Comparison of ENCODE assay signal across 31 mouse cellular contexts in the genomic region with DNA sequence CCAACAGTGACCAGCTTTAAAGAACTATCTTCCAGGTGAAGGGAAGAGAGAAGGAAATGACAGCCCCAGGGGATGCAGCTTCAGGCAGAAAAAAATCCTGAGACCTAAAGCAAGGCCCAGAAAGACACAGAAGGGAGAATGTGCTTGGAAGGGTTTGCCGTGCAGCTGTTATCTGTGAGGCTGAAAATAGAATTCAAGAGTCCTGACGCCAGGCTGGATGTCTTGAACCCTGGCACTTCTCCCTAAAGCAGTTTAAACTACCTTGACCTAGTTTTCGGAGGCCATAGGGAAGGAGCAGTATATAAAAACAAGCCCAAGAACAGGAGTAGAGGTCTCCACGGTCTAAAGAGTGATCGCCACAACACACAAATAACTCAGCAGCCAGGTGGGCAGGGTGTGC. TPM values are rescaled to one million over a fixed set of nuclear protein-coding genes. Genes with fewer than 3 reads are reported as not detected.
DNase-seq lines count a peak whose midpoint lies in the region; ATAC-seq and TF ChIP-seq lines count a peak whose summit lies in the region.
"Had no signal": no experiment of that assay in that cellular context is flagged by ENCODE, and none has a peak within 500 bp of the region (broad histone marks: within the 10 kb centered on the region; RNA-seq: fewer than 3 reads in every experiment).

No protein-coding gene starts in this region.

- no peaks in the 10 kb centered on the region for H3K9me3 ChIP-seq in embryonic facial prominence, embryonic 14.5 days (ENCODE audit: control insufficient read depth, low read length)
- no peaks in the 10 kb centered on the region for H3K9me3 ChIP-seq in embryonic facial prominence, embryonic 10.5 days
- H3K9me3 ChIP-seq in heart, embryonic 16.5 days (replicated peaks; ENCODE audit: control insufficient read depth, low read length): no peaks in the 10 kb centered on the region
- H3K9me3 ChIP-seq: embryonic facial prominence, embryonic 15.5 days; forebrain, embryonic 12.5 days; hindbrain, embryonic 12.5 days; intestine, embryonic 15.5 days; limb, embryonic 12.5 days; liver, embryonic 15.5 days; stomach, embryonic 15.5 days had no signal

- H3K4me3 ChIP-seq in embryonic facial prominence, embryonic 14.5 days (ENCODE audit: low read depth, low read length): no peak overlapping the region
- no peak overlapping the region for H3K4me3 ChIP-seq in embryonic facial prominence, embryonic 10.5 days
- no peak overlapping the region for H3K4me3 ChIP-seq in heart, adult 2 months
- H3K4me3 ChIP-seq in layer of hippocampus, adult 2 months: no peak overlapping the region
- H3K4me3 ChIP-seq in heart, embryonic 16.5 days (ENCODE audit: low read length): no peak overlapping the region
- H3K4me3 ChIP-seq: embryonic facial prominence, embryonic 15.5 days; forebrain, embryonic 12.5 days; hindbrain, embryonic 12.5 days; intestine, embryonic 15.5 days; limb, embryonic 12.5 days; liver, embryonic 15.5 days; stomach, embryonic 15.5 days had no signal

- no peak for TF ChIP-seq POLR2A in heart, adult 2 months (IDR thresholded peaks at IDR 0.05; ENCODE audit: insufficient read depth, low read depth, low read length)

- peaks cover 5% of the 10 kb centered on the region; the same call in 1 of the 2 replicates for H3K4me1 ChIP-seq in embryonic facial prominence, embryonic 14.5 days (ENCODE audit: control insufficient read depth, insufficient read depth, low read length)
- peaks cover 15% of the 10 kb centered on the region for H3K4me1 ChIP-seq in embryonic facial prominence, embryonic 10.5 days
- peaks cover 5% of the 10 kb centered on the region for H3K4me1 ChIP-seq in heart, adult 2 months (ENCODE audit: control insufficient read depth, insufficient read depth, low read length)
- H3K4me1 ChIP-seq in heart, embryonic 16.5 days (ENCODE audit: control insufficient read depth, insufficient read depth, low read length): peaks cover 36% of the 10 kb centered on the region
- H3K4me1 ChIP-seq: stomach, embryonic 15.5 days had no signal

- DNase-seq in embryonic facial prominence, embryonic 14.5 days (ENCODE audit: low spot score): peak; percentile 7
- DNase-seq in embryonic facial prominence, embryonic 10.5 days (ENCODE audit: low spot score): no peak
- DNase-seq in heart, adult 2 months: peak in 1 of 2 experiments; percentile 25
- DNase-seq in heart, adult 11 months: no peak
- no peak for DNase-seq in layer of hippocampus, adult 2 months (ENCODE audit: low spot score in 2 of 2)
- no peak for DNase-seq in layer of hippocampus, postnatal 25 days (ENCODE audit: extremely low spot score in 1 of 2, low spot score in 1 of 2)
- no peak for DNase-seq in kidney, adult 8-10 months
- DNase-seq: adrenal gland, adult 2 months; adrenal gland, postnatal 36 days; cerebellum, adult 18-20 months; cerebellum, postnatal 10 days; forebrain, postnatal 0 days; kidney, adult 2 months; kidney, postnatal 4 days; lung, embryonic 14.5 days; lung, postnatal 14 days; retina, postnatal 1 day; right cerebral cortex, postnatal 14 days; thymus, adult 18-20 months; thymus, postnatal 25 days had no signal

- no peak overlapping the region for H3K4me2 ChIP-seq in embryonic facial prominence, embryonic 14.5 days (ENCODE audit: low read depth, low read length)
- H3K4me2 ChIP-seq in heart, embryonic 16.5 days (ENCODE audit: low read depth, low read length): peak overlapping the region; percentile 36; the same call in 1 of the 2 replicates
- H3K4me2 ChIP-seq: embryonic facial prominence, embryonic 15.5 days; forebrain, embryonic 12.5 days; hindbrain, embryonic 12.5 days; intestine, embryonic 15.5 days; limb, embryonic 12.5 days; liver, embryonic 15.5 days; lung, embryonic 14.5 days; stomach, embryonic 15.5 days had no signal

- no peak for TF ChIP-seq EP300 in heart, adult 2 months (IDR thresholded peaks at IDR 0.05; ENCODE audit: insufficient read depth, low read depth, low read length)

- no peaks in the 10 kb centered on the region for H3K79me2 ChIP-seq in heart, adult 2 months (replicated peaks; ENCODE audit: control insufficient read depth, insufficient read depth, low read length)

- TF ChIP-seq CTCF in heart, adult 2 months (IDR thresholded peaks at IDR 0.05): no peak
- TF ChIP-seq CTCF in layer of hippocampus, adult 2 months (conservative IDR thresholded peaks at IDR 0.05): no peak

- no peaks in the 10 kb centered on the region for H3K36me3 ChIP-seq in embryonic facial prominence, embryonic 14.5 days (ENCODE audit: control insufficient read depth, insufficient read depth, low read length)
- H3K36me3 ChIP-seq in embryonic facial prominence, embryonic 10.5 days (replicated peaks): no peaks in the 10 kb centered on the region
- H3K36me3 ChIP-seq in heart, adult 2 months (ENCODE audit: control insufficient read depth, insufficient read depth, low read length): no peaks in the 10 kb centered on the region
- H3K36me3 ChIP-seq in heart, embryonic 16.5 days (ENCODE audit: control insufficient read depth, insufficient read depth): no peaks in the 10 kb centered on the region
- H3K36me3 ChIP-seq: embryonic facial prominence, embryonic 15.5 days; forebrain, embryonic 12.5 days; hindbrain, embryonic 12.5 days; intestine, embryonic 15.5 days; limb, embryonic 12.5 days; liver, embryonic 15.5 days; stomach, embryonic 15.5 days had no signal

- H3K9ac ChIP-seq in embryonic facial prominence, embryonic 14.5 days (ENCODE audit: low read depth, low read length): no peak overlapping the region
- no peak overlapping the region for H3K9ac ChIP-seq in heart, adult 2 months (ENCODE audit: low read depth, low read length)
- H3K9ac ChIP-seq in heart, embryonic 16.5 days (ENCODE audit: low read length): peak overlapping the region; percentile 51; the same call in 1 of the 2 replicates
- H3K9ac ChIP-seq: embryonic facial prominence, embryonic 15.5 days; forebrain, embryonic 12.5 days; forebrain, postnatal 0 days; hindbrain, embryonic 12.5 days; intestine, embryonic 15.5 days; limb, embryonic 12.5 days; liver, embryonic 15.5 days; lung, embryonic 14.5 days; stomach, embryonic 15.5 days had no signal

- no peaks in the 10 kb centered on the region for H3K27me3 ChIP-seq in embryonic facial prominence, embryonic 14.5 days (replicated peaks; ENCODE audit: control insufficient read depth, insufficient read depth, low read length)
- peaks cover 43% of the 10 kb centered on the region for H3K27me3 ChIP-seq in embryonic facial prominence, embryonic 10.5 days (replicated peaks; ENCODE audit: low read depth, poor library complexity, severe bottlenecking)
- H3K27me3 ChIP-seq in heart, adult 2 months (ENCODE audit: control insufficient read depth, insufficient read depth, low read length): no peaks in the 10 kb centered on the region
- H3K27me3 ChIP-seq in heart, embryonic 16.5 days (ENCODE audit: control insufficient read depth, insufficient read depth, low read length): 0 out of 2 replicates have a peak, but pooled peaks cover 3% of the 10 kb centered on the region
- H3K27me3 ChIP-seq: intestine, embryonic 15.5 days; stomach, embryonic 15.5 days had no signal

- WGBS in embryonic facial prominence, embryonic 14.5 days: 72% methylated on average over 5 of the region's 5 CpGs
- 77% methylated on average over 5 of the region's 5 CpGs for WGBS in embryonic facial prominence, embryonic 10.5 days
- 40% methylated on average over 5 of the region's 5 CpGs for WGBS in heart, adult 2 months
- WGBS in heart, embryonic 16.5 days: 37% methylated on average over 5 of the region's 5 CpGs

- intact Hi-C loops in heart, adult 2 months (cut with DNase I): no loop called here

- ATAC-seq in embryonic facial prominence, embryonic 14.5 days (ENCODE audit: low read depth): no peak
- ATAC-seq in heart, embryonic 16.5 days (replicated peaks; ENCODE audit: extremely low read depth, insufficient read depth, low FRiP score): no peak
- ATAC-seq: activated CD4-positive, CD25-positive, alpha-beta regulatory T cell, adult 4 months; forebrain, postnatal 0 days; hindbrain, postnatal 0 days; intestine, embryonic 15.5 days had no signal

- no peak overlapping the region for H3K27ac ChIP-seq in embryonic facial prominence, embryonic 14.5 days (replicated peaks; ENCODE audit: low read depth, low read length)
- H3K27ac ChIP-seq in embryonic facial prominence, embryonic 10.5 days (replicated peaks): no peak overlapping the region
- H3K27ac ChIP-seq in heart, adult 2 months: peak overlapping the region; percentile 30
- H3K27ac ChIP-seq in layer of hippocampus, adult 2 months: peak overlapping the region; percentile 32; the same call in 1 of the 2 replicates
- H3K27ac ChIP-seq in heart, embryonic 16.5 days (ENCODE audit: low read length): peak overlapping the region; percentile 69
- H3K27ac ChIP-seq: embryonic facial prominence, embryonic 15.5 days; forebrain, embryonic 12.5 days; hindbrain, embryonic 12.5 days; hindbrain, postnatal 0 days; intestine, embryonic 15.5 days; kidney, postnatal 0 days; limb, embryonic 12.5 days; liver, embryonic 15.5 days; stomach, embryonic 15.5 days had no signal

RNA-seq across cellular contexts. Expression of a gene that starts 3.7 kb away (rescaled TPM):
- 3.4 and 3.8 TPM in 2 replicates for polyA plus RNA-seq in embryonic facial prominence, embryonic 14.5 days (2014; fragmentation: Nextera tagmentation; extraction: Ambion mirVana)
- polyA plus RNA-seq in embryonic facial prominence, embryonic 10.5 days (2016; fragmentation: Nextera tagmentation; extraction: Ambion mirVana): 7.3 and 8.4 TPM in 2 replicates
- 1 to 10 TPM; 5.3 to 6.4 TPM for total RNA-seq in heart, adult 2 months (2021)
- polyA plus RNA-seq in heart, adult 2 months (2012; rRNA removed): 9.9 and 11.1 TPM in 2 replicates
- total RNA-seq in layer of hippocampus, adult 2 months (2021): 100 to 1,000 TPM in 1 of 2 experiments, 10 to 100 TPM in 1; 91.8 to 104 TPM
- total RNA-seq in layer of hippocampus, postnatal 25 days (2021): 10 to 100 TPM; 85.6 to 91.8 TPM
- 4.6 and 5.4 TPM in 2 replicates for polyA plus RNA-seq in heart, embryonic 16.5 days (2015; fragmentation: Nextera tagmentation; extraction: Ambion mirVana)

RNA-seq across cellular contexts. Expression of a gene that starts 40.0 kb away (rescaled TPM):
- 6.0 and 8.0 TPM in 2 replicates for polyA plus RNA-seq in embryonic facial prominence, embryonic 14.5 days (2014; fragmentation: Nextera tagmentation; extraction: Ambion mirVana)
- 10.6 and 12.2 TPM in 2 replicates for polyA plus RNA-seq in embryonic facial prominence, embryonic 10.5 days (2016; fragmentation: Nextera tagmentation; extraction: Ambion mirVana)
- total RNA-seq in heart, adult 2 months (2021): 1 to 10 TPM; 8.3 to 9.7 TPM
- 7.0 and 14.0 TPM in 2 replicates for polyA plus RNA-seq in heart, adult 2 months (2012; rRNA removed)
- 10 to 100 TPM; 80.0 to 82.8 TPM for total RNA-seq in layer of hippocampus, adult 2 months (2021)
- 10 to 100 TPM; 86.7 to 87.9 TPM for total RNA-seq in layer of hippocampus, postnatal 25 days (2021)
- 8.0 and 8.1 TPM in 2 replicates for polyA plus RNA-seq in heart, embryonic 16.5 days (2015; fragmentation: Nextera tagmentation; extraction: Ambion mirVana)

Comparison
In these comparisons a context has a peak if more than half of its experiments do, and no peak if none do; other contexts are left out.
1. H3K27ac ChIP-seq: peak in heart, adult 2 months (single experiment), layer of hippocampus, adult 2 months (single experiment) and heart, embryonic 16.5 days (single experiment); none in embryonic facial prominence, embryonic 14.5 days (single experiment) and embryonic facial prominence, embryonic 10.5 days (single experiment).